Mouse (Mus musculus): ENCODE data around the gene Mb21d2.

DNA sequence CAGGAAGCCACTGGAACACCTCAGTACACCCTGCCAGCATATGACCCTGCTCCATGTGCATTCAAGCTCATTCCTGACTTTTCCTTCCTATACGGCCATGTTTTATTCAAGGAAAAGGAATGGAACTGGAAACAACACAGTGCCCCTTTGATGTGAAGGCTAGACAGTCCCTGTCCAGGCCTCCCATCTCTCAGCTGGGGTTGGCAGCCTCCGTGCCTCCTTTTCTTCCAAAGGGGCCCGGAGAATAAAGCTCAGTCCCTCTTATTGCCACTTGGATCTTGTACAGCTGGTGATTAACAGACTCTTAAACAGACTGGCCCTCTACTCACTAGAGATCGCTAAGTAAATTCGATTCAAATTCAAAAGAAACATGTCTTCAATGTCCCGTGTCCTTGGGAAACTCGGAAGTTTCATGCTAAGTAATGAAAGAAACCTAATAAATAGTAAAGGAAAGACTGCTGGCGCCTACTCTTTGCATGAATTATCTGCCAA lies 56.0 kb downstream of the Mb21d2 start:
- no peak for TF ChIP-seq CTCF (IDR thresholded peaks at IDR 0.05)
- no peak for TF ChIP-seq EP300 (IDR thresholded peaks at IDR 0.05; ENCODE audit: insufficient read depth, low read depth, low read length)
- no peak for TF ChIP-seq POLR2A (IDR thresholded peaks at IDR 0.05; ENCODE audit: insufficient read depth, low read depth, low read length)

All from heart, adult 2 months (tissue).